Mouse (Mus musculus): ENCODE results near the gene Zfp446.

Gene Zfp446

GRCm38 (mm10) chr7:12987409-12988189 is 10.0 kb downstream of the Zfp446 start:
- no peak for DNase-seq (ENCODE audit: low spot score)

DNA sequence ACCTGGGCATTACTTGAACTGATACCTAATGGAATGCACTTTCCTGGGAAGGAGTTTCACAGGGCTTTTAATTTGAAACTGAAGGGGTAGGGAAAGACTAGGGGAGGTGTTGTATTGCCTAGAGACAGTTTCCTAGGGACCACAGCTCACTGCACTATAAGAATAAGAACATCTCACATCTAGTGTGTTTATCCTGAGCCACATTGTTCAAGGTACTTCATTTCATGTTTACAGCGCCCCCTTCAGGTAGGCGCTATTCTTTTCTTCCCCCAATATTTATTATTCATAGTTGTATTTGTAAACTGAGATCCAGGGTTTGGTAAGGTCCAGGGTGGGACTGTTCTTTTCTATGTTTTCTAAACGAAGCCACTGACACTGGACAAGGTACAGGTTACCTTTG is 14.6 kb downstream of the Zfp446 start:
- DNase-seq (ENCODE audit: low spot score), result peak; percentile 29

- no peak for DNase-seq (ENCODE audit: low spot score)
These were observed 15.5 kb downstream of the Zfp446 start for GRCm38 (mm10) chr7:12993148-12993547.

DNA sequence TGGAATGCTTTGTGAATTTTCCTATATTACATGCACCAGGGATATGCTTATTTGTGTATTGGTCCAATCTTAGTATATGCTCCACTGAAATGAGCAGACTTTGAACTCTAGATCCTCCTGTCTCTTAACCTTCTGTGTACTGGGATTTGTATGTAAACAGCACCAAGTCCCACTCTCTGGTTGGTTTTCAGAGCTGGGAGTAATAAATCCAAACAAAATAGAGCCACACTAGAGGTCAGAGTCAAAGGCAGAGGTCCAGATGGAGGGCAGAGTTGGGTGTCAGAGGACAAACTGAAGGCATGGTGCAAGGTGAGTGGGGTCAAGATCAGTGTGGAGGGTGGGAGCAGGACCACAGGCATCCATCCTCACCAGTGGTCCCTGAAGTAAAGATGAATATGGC is 18.2 kb downstream of the Zfp446 start:
- DNase-seq (ENCODE audit: low spot score), result no peak

DNA sequence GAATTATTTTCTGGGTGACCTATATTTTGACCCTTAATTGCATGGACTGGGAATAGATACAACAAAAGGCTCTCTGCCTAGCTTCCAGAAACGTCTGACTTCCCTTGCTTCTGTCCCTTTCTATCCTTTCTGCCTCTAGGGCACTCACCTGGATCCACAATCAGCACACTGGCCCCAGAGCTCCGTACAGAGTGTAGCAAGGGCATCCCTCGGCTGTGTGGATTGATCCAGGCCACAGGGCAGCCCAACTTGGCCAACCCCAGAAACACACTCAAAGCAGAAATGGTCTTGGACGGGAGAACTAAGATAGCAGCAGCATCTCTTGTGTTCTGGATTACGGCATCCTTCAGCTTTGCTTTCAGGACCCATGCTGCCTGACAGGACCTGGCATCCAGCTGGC is 19.6 kb downstream of the Zfp446 start:
- no peak for DNase-seq (ENCODE audit: low spot score)

DNA sequence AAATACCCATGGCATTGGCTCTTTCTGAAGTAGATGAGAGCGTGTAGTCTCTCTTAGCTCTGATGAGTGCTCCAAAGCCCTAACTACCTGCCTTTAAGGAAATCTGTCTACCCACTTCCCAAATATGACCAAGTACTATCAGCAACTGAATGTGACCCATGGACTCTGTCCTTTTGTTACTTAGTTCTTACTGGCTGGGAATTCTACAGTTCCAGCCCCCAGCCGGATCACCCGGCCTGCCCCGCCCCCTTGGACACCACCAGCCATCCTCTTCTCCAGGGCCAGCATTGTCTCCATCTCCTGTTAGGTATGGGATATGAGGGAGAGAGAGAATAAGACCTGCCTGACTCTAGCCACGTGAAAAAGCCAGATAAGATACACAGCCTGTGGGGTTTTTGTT is 20.4 kb downstream of the Zfp446 start, which contains the start of gene Slc27a5:
Slc27a5 (minus strand) TSS at position 140 of the 400 bp plus-strand sequence.
- DNase-seq (ENCODE audit: low spot score), result no peak

- no peak for DNase-seq (ENCODE audit: low spot score)
These were observed 21.2 kb downstream of the Zfp446 start, which contains the start of gene Trim28 for GRCm38 (mm10) chr7:12998851-12999250. Gene Trim28, plus strand, starts transcription at chr7:12999114.

GRCm38 (mm10) chr7:13001584-13001983 is 23.9 kb downstream of the Zfp446 start:
- no peak for DNase-seq (ENCODE audit: low spot score)

DNA sequence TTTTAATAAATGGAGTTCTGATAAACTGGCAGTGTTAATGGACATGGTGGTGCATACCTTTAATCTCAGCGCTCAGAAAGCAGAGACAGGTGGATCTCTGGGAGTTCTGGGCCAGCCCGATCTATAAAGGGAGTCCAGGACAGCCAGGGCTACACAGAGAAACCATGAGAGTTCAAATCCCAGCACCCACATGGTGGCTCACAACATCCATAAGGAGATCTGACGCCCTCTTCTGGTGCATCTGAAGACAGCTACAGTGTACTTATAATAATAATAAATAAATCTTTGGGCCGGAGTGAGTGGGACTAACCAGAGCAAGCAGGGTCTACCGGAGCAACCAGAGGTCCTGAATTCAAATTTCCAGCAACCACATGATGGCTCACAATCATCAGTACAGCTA is 25.7 kb downstream of the Zfp446 start:
- no peak for DNase-seq (ENCODE audit: low spot score)

GRCm38 (mm10) chr7:13006011-13006410 is 28.4 kb downstream of the Zfp446 start:
- no peak for DNase-seq (ENCODE audit: low spot score)

- DNase-seq (ENCODE audit: low spot score), result no peak
These were observed 28.9 kb downstream of the Zfp446 start for GRCm38 (mm10) chr7:13006531-13006930.

- DNase-seq (ENCODE audit: low spot score), result no peak
These were observed 29.9 kb downstream of the Zfp446 start for GRCm38 (mm10) chr7:13007341-13008092.

- DNase-seq (ENCODE audit: low spot score), result peak; percentile 83
These were observed 31.7 kb downstream of the Zfp446 start for GRCm38 (mm10) chr7:13009143-13010004.

- no peak for DNase-seq (ENCODE audit: low spot score)
These were observed 32.6 kb downstream of the Zfp446 start, which contains the start of gene Zbtb45 for GRCm38 (mm10) chr7:13010005-13010908. Gene Zbtb45, minus strand, starts transcription at chr7:13010034.

DNA sequence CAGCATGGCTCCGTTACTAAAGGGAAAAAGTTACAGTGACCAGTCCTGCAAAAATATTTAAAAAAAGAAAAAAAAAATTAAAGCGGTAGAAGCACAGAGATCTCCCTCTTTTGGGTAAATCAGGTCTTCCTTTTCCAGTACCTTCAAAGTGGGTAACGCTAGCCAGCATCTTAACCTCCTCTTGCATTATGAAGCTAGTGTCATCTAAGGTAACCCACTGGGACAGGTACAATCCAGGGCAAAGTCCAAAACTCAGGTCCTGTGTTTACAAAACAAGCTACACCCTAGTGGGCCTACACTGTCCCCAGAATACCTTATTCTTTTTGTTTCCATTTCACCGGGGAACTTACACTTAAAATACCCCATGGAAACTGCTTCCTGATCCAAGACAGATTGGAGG is 36.0 kb downstream of the Zfp446 start:
- no peak for DNase-seq (ENCODE audit: low spot score)

DNA sequence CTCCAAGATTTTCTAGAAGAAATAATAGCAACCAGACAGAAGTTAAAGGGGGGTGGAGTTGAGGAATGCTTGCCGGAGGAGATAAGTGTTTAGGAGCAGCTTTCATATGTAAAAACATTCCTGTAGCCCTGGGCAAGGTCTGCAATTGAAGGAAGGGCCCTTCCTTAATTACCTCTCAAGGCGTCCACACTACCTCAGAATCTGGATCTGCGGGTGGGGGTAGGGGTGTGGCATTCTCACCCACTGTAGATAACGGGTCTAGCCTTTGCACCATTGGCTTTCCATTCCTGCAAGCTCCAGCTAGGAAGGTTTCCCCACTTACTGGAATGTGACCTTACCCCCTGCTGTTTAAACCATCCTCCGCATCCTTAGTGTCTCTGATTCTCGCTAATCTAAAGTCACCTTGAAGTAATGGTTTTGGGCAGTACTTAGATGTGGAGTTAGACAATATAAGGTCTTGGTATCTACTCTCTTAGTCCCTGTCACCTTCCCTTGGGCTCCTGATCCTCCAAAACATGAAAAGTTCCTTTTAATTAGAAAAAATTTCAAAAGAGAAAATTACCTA is 36.7 kb downstream of the Zfp446 start:
- no peak for DNase-seq (ENCODE audit: low spot score)

GRCm38 (mm10) chr7:13015217-13015616 is 37.6 kb downstream of the Zfp446 start:
- no peak for DNase-seq (ENCODE audit: low spot score)

DNA sequence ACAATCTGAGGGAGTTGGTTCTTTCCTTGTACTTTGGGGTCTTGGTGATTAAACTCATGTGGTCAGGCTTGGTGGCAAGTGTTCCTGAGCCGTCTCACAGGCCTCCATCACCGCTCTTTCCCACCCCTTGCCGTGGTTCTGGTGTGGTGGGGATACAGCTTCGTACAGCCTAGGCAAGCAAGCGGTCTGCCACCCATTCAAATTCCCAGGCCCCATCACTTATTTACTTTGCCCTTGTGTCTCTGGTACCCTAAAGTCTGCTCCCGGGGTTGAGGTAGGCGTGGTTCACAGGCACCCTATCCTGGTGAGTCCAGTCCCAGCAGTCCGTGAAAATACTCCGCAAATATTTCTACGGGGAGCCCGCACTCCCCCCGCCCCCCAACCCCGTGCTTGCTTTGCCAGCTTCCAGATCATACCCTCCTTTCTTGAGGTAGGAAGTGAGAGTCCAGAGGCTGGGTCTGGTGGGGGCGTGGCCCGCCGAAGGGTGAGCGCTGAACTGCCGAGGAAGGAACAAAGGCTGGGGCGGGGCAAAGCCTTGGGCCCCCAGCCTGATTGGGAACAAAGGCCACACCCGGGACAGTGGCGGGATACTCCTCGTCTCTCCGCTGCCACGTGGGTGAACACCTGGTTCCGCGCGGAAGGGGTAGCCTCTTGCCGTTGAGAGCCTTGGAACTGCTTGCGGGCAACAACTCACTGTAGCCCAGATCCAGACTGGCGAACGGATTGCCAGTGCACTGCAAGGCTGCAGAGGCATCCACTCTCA is 45.3 kb downstream of the Zfp446 start:
- peak; percentile 62 for DNase-seq (ENCODE audit: low spot score)

DNA sequence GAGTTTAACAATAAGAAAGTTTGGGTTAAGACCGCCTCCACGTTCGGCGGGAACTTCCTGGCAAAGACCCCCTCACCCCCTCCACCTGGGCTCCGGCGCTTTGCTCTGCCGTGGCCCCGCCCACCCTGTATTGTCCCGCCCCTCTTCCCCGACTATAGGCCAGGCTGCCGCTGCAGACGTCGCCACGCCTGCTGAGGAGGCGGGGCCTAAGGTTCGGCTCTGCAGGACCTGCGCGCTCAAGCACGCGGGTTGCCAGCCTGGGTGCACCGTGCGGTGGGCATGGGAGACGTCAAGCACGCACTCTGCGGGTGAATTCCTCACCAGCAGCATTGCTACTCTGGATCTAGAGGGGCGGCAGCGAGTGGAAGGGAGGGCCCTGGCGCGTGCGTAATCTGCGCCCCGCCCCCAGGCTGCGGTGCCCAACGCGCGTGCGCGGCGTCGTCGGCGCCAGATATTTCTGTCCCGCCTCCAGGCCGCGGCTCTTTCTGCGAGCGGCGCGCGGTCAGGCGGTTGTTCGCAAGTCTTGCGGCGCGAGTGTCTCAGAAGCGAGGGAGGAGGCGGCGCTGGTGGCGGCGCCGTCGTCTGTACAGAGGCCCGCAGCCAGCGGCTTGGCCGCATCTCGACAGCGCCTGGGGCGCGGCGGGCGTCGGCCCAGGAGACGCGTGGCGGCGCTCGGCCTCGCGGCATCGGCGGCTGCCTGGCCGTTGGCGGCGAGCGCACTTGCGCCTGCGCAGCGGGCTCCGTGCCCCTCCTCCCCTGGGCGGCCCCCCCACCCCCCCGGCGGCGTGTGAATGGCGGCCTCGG is 46.5 kb downstream of the Zfp446 start:
- peak; percentile 95 for DNase-seq (ENCODE audit: low spot score)

Measured in urinary bladder, postnatal 25 days (tissue).